Mouse (Mus musculus) spleen, postnatal 10 days (tissue): Measurements from ENCODE around the gene Rae1.

Source experiments
- DNase-seq, 2 experiments: peaks; one replicate each; pipeline ENCODE4 v3.0.0; 2021 to 2022; ENCODE audit warnings: low spot score in 2 of 2

Gene Rae1

GRCm38 (mm10) chr2:172996207-172996606, 3.7 kb upstream of the Rae1 start:
- peak; percentile 50 to 81 for DNase-seq

GRCm38 (mm10) chr2:172997748-172998147, 2.2 kb upstream of the Rae1 start:
- no peak for DNase-seq

GRCm38 (mm10) chr2:172998478-172998877, 1.4 kb upstream of the Rae1 start:
- DNase-seq = no peak

- DNase-seq = peak in 1 of 2 experiments; percentile 82
Measured at GRCm38 (mm10) chr2:173000285-173000652, 352 bp downstream of the Rae1 start.

GRCm38 (mm10) chr2:173000921-173001320, 1.0 kb downstream of the Rae1 start:
- DNase-seq = no peak

- no peak for DNase-seq
Measured at GRCm38 (mm10) chr2:173003737-173004136, 3.8 kb downstream of the Rae1 start.

GRCm38 (mm10) chr2:173010220-173010717, 10.4 kb downstream of the Rae1 start:
- DNase-seq = no peak

GRCm38 (mm10) chr2:173011440-173011839, 11.5 kb downstream of the Rae1 start:
- no peak for DNase-seq

- DNase-seq = peak in 1 of 2 experiments; percentile 15
Measured at GRCm38 (mm10) chr2:173014741-173015287, 14.9 kb downstream of the Rae1 start.

- DNase-seq = peak in 1 of 2 experiments; percentile 48
Measured at GRCm38 (mm10) chr2:173017940-173018339, 18.0 kb downstream of the Rae1 start.

- peak; percentile 31 to 38 for DNase-seq
Measured at GRCm38 (mm10) chr2:173018618-173019017, 18.7 kb downstream of the Rae1 start.

GRCm38 (mm10) chr2:173019322-173019721, 19.4 kb downstream of the Rae1 start:
- peak in 1 of 2 experiments; percentile 48 for DNase-seq

GRCm38 (mm10) chr2:173019790-173020189, 19.9 kb downstream of the Rae1 start:
- peak; percentile 92 to 97 for DNase-seq

GRCm38 (mm10) chr2:173020430-173020829, 20.5 kb downstream of the Rae1 start, which contains the start of gene Rbm38:
Gene Rbm38, plus strand, starts transcription at chr2:173020498.
- DNase-seq = peak; percentile 25 to 39

GRCm38 (mm10) chr2:173021633-173022055, 21.7 kb downstream of the Rae1 start:
- peak; percentile 98 for DNase-seq

- DNase-seq = peak; percentile 74 to 75
Measured at GRCm38 (mm10) chr2:173022056-173022681, 22.3 kb downstream of the Rae1 start.

- peak; percentile 41 to 43 for DNase-seq
Measured at GRCm38 (mm10) chr2:173022813-173023212, 22.9 kb downstream of the Rae1 start.

GRCm38 (mm10) chr2:173023371-173023851, 23.5 kb downstream of the Rae1 start:
- peak; percentile 52 to 56 for DNase-seq

GRCm38 (mm10) chr2:173023966-173024365, 24.0 kb downstream of the Rae1 start:
- peak; percentile 24 to 46 for DNase-seq

GRCm38 (mm10) chr2:173024392-173024791, 24.5 kb downstream of the Rae1 start:
- DNase-seq = peak; percentile 21 to 30

- peak; percentile 22 to 29 for DNase-seq
Measured at GRCm38 (mm10) chr2:173024938-173025337, 25.0 kb downstream of the Rae1 start.

GRCm38 (mm10) chr2:173026286-173026685, 26.4 kb downstream of the Rae1 start:
- DNase-seq = peak; percentile 54 to 55

GRCm38 (mm10) chr2:173026688-173027131, 26.8 kb downstream of the Rae1 start:
- peak in 1 of 2 experiments; percentile 75 for DNase-seq
